Mouse (Mus musculus) adrenal gland, adult 18-20 months (tissue): Measurements from ENCODE around the gene Trabd. TPM values are rescaled to one million over a fixed set of nuclear protein-coding genes. Genes with fewer than 3 reads are reported as not detected.
A peak's percentile ranks its signal among the peaks of the same experiment; 100 is the strongest.

Experiments used
- DNase-seq, 2 experiments: peaks; one replicate each; pipeline ENCODE4 v3.0.0; 2021 to 2022; ENCODE audit warnings: low spot score in 2 of 2
- total RNA-seq, 2 experiments: library from RNA; stranded (reverse); gene quantifications; 1 replicate in 1 of 2; 2 replicates in 1 of 2; pipeline ENCODE4 v1.2.3; 2021

Trabd gene
- total RNA-seq, 2 experiments from 2014 or later, result 36.1 to 36.7 TPM

DNA sequence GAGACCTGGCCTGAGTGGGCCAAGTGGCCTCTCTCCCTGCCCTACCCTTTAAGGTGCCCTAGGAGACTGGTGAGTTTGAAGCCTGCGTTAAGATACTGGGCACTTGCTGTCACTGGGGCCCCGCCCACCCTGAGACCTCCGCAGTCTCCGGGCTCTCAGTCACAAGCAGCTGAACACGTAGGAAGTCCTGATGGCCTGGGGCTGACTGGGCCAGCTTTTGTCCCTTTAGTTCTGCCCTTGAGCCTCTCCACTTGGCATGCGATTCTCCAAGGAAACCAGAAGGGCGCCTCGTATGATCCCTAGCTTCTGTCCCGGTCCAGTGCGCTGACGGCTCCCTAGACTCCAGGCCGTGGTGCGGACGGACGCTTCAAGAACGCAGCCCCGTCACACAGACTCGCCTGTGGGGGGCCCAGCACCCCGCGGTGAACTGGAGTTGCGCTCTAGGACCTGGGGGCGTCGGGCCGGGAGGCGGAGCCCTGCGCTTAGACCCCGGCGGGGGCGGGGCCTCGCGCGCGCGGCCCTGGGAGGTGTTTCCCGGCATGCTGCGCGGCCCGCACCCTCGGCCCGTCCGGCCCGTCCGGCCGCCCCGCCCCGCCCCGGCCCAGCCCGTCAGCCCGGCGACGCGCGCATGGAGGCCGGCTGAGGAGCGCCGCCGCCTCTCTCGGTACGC is 689 bp downstream of the Trabd start:
- peak; percentile 85 to 86 for DNase-seq

DNA sequence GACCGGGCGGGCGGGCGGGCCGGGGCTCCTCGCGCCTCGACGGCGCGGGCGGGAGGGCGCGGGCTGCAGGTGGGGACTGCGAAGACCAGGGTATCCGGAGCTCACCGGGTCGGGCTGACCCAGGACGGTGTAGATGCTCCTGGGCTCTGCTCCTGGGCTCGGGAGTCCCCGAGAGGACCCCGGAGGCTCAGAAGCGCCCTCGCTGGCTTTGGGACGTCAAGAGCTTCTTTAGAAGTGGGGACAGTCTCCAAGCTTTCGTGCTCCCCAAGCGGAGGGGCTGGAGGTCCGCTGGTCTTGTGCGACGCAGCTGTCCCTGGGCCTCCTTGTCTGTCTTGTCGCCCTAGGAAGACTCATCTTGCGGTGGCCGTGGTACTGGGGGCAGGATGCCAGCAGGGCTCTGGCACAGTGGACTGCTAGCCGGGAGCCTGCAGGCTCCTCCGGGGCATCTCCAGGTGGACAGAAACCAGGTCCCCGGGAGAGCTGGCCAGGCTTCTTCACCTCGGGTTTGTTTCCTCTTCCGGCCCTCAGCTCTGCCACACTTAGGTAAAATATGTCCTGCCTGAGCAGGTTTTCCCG is 1.3 kb downstream of the Trabd start:
- DNase-seq, result peak; percentile 53 to 60

DNA sequence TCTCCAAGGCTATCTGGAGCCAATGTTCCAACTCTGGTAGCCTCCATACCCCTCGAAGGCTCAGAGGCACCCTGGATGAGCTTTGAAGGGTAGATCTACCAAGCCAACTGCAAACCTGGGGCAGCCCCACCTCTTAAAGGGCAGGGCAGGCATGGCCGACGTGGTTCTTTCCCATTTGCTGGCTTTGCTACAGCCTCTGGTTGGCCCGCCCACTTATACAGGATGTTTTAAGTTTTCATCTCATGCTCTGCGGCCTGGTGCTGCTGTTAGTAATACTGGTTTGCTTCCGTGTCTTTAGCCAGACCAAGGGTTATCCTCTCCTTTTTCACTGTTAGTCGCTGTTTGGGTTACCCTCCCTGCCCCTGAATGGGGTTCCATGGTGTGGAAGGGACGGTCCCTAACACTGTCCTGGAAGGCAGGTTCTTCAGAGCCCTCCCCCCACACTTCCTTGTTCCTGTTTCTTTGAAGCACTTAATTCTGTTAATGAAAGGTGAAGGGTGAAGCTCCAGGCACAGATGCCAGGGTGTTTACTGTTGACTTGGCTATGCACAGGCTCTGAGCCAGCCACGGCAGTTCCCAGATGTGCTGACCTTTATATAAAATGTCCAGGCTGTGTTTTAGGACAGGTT is 3.4 kb downstream of the Trabd start:
- DNase-seq, result no peak

DNA sequence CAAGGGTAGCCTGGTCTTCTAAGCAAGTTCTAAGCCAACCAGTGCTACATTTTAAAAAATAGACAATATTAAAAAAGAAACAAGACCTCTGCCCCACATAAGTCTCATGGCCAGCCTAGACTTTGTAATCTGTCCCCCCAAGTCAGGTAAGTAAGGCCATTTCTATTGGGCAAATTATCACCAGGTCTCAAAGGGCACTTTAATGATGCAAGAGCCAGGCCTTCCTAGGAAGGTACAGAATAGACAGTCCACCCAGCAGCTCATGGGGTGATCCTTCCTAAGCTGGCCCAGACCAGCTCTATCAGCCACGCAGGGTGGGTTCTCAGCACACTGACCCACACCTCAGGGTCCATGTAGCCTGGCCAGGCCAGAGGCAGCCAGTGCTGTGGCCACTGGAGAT is 9.0 kb downstream of the Trabd start:
- no peak for DNase-seq

DNA sequence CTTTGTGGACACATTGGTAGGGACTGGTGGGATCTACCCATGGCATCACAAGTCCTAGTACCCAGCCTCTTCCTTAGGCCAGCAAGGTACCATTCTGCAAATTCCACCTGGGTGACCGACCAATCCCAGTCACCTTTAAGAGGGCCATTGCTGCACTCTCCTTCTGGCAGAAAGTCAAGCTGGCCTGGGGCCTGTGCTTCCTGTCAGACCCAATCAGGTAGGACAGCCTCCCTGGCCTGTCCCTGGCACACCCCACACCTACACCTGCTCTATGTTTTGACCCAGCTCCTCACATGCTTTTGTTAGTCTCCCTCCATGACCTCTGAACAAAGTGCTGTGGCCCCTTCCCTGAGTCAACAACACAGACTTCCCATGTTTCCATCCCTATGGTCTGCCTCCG is 9.9 kb downstream of the Trabd start:
- no peak for DNase-seq

DNA sequence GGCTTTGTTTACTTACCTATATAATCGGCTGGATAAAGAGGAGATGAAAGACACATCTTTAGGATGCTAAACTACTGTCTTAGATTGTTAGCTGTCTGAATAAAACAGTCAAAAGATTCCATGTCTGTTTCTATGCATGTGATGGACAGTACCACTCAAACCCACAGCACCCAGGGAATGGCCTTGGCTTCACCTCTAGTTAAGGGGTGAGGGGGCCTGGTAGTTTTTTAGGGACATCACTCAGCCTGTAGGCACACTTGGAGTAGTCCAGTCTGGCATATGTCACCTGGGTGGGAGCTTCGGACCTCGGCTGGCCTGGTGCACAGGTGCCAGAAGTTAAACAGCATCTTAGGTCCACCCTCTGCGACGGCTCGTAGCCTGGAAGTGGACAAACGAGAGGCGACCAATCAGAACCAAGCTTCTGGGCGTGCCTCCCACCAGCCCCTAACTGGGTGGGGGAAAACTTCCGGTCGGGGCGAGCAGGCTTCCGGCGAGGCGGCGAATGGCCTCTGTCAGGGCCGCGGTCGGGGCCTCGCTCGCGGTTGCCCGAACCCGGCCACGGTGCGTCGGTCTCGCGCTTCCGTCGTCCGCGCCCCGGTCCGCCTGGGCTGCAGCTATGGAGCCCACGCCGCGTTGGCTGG is 13.8 kb downstream of the Trabd start, which contains the start of gene Selenoo:
Gene Selenoo (plus strand): TSS at position 478 of the 641 bp plus-strand sequence.
- peak; percentile 84 to 90 for DNase-seq

DNA sequence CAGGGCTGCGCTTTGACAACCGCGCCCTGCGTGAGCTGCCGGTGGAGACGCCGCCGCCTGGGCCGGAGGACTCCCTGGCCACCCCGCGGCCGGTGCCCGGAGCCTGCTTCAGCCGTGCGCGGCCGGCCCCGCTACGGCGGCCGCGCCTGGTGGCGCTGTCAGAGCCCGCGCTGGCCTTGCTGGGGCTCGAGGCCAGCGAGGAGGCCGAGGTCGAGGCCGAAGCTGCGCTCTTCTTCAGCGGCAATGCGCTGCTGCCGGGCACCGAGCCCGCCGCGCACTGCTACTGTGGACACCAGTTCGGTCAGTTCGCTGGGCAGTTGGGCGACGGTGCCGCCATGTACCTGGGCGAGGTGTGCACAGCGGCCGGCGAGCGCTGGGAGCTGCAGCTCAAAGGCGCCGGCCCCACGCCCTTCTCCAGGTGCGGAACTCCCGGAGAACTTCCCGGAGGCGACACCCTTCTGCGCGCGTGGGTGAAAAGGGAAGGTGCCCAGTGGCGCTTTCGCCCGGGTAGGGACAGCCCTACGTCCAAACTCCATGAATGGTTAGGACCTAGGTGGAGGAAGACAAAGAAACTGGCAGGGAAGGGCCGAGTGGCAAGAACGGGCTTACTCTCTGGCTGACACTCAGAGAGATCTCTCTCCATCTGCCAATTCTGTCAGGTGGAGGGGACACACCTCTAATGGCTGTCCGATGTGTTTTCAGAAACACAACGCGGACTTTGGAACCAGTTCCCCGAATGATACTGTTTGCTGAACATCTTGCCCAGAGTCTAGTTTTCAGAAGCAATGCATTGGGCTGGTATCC is 14.5 kb downstream of the Trabd start:
- DNase-seq, result peak in 1 of 2 experiments; percentile 46

DNA sequence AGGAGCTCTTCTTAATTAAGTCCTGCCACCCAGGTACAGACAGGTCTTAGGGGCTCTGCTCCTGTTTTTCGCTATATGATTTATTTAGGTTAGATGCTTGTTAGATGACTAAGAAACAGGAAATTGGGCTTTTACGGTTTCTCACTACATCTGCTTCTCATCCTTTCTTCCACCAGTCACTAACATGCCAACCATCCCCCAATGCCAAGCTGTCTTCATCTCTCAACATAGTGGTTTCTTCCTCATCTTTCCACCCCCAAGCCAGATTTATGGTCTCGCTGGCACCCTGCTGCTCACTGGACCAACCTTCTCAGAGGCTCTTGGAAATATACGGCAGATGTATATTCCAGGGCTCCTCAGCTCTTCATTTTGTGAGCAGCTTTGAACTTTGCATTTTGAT is 15.7 kb downstream of the Trabd start:
- no peak for DNase-seq

DNA sequence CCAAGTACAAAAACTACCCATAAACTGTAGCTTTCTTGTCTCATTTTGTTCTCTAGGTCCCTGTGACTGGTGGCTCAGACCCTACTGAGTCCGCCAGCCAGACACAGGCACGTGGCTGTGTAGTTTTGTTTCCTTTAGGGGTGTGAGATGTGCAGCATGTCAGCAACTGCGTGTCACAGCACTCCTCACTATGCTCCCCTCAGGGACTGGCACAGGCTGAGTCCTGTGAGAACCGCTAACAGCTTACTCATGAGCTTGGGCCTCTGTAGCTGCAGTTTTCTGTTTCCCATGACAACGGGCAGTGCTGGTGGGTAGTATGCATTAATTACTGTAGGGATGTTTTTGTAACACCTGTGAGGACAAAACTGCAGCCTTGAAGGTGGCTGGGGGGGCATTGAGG is 17.3 kb downstream of the Trabd start:
- no peak for DNase-seq

DNA sequence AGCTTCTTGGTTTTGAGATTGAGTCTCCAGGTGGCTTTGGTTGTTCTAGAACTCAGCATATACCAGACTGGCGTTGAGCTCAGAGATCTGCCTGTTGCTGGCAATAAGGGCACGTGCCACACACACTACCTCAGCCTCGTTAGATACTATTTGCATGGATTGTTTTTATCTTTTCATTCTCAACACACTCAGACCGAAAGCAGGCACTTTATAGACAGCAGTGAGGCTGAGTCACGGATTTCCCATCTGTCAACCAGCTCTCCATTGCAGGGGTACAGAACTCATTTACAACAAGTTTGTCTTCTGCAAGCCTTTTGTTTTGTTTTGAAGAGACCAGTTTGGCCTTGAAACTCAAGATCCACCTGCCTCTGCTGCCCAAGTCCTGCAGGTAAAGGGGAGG is 22.5 kb downstream of the Trabd start:
- DNase-seq, result no peak

DNA sequence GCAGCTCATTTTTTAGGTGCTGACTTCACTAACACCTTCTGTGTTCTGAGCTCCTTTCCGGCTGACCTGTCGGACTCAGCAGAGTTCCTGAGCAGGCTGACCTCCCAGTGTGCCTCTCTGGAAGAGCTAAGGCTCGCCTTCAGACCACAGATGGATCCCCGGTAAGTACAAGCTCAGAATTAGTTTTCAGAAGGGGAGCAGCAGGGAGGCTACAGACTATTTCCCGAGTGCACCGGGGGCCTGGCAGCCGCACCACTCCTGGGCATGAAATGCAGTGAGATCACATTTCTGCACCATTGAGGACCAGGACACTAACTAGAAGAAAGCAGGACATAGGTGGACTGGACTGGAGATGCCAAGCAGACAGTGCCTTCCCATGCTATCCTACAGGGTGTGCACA is 23.7 kb downstream of the Trabd start:
- no peak for DNase-seq

DNA sequence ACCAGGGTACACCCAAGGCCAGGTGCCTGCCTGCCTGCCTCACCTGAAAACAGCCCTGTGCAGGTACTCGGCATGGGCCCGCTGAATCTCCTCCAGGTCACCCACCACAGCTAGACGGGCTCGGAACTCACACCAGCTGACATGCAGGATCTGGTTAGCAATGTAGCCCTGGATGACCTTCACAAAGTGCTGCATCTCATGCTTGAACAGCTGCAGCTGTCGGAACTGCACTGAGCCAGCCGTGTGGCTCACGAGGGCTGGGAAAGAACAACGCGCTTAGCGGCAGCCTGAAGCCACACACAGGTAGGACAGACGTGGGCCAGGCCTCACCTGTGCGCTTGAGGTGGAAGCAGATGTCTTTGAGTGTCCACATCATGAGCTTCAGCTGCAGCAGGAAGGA is 25.9 kb downstream of the Trabd start:
- DNase-seq, result no peak

DNA sequence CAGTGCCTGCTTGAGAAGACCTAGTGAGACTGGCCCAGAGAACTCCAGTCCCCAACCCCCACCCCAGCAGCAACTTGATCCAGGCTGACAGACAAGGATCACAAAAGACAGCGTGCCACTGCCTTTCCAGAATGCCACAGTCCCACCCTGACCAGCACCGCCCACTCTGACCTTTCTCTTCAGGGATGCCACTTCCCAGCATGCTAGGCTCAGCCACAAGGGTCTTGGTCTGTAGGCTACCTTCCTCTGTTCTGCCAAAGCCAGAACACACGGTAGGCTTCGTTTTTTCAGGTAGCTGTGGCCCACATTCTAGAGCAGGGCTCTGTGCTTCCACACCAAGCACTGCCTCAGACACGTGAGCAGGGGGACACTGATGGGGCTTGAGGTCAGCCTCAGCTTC is 27.7 kb downstream of the Trabd start:
- DNase-seq, result no peak

DNA sequence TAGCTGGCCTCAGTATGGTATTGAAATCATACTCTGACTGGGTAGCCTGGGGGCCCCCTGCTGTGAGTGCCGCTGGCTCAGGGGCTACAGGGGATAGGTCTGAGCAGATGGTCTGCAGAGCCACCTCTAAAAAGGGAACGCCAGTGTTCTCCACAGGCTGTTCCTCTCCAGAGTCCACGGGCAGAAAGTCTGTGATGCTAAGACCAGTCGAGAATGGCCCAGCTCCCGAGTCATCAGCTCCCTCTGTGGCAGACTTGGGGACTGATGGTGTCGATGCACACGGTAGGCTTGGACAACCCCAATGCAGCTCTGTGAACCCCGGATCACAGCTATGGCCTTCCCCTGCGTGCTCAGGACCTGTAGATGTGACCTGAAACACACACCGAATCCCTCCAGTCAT is 29.0 kb downstream of the Trabd start:
- no peak for DNase-seq

DNA sequence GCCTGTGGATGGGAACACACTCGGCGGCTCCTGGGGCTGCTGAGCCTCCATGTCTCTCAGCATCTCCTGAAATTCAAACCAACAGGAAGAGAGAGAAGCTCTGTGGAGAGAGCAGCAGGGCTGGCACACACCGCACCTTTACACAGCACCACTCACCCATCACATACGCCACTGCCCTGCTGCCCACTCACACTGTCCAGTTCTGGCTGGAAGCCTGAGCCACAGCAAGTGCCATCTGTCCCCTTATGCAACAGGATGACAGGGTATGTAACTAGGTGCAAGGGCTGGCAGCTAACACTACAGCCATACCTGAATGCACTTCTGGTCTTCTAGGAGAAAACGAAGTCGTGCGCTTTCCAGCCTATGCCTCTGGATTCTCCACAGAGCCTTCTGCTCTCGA is 29.5 kb downstream of the Trabd start:
- DNase-seq, result no peak

DNA sequence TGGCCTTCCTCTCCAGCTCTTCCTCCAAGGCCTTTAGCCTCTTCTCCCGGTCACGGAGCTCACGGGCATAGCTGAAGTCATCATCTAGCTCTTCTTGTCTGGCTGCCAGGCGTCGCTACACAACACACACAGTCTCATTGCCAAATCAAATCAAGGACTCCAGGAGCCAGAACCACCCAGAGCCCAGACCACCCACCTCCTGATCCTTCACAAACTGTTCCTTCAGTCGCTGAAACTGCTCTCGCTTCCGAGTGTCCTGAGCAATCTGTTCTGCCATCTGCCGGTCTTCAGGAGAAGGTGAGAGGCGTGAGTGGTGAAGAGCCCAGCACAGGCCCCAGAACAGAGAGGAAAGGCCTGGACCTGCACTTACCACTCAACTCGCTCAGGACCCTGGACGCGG is 31.1 kb downstream of the Trabd start:
- no peak for DNase-seq

DNA sequence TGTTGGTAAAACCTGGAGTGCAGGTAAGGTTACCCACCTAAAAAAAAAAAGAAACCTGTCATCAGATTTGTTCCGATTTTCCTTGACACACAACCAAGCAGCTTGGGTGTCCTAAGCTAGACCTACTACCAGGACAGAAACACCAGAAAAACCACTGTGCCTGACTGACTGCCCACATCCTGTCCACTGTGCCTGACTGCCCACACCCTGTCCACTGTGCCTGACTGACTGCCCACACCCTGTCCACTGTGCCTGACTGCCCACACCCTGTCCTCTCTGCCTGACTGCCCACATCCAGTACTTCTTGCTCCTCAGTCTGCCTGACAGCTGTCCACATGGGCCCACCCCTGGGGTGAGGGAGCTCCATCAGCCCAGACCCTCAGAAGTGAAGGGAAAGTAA is 32.1 kb downstream of the Trabd start:
- DNase-seq, result no peak

DNA sequence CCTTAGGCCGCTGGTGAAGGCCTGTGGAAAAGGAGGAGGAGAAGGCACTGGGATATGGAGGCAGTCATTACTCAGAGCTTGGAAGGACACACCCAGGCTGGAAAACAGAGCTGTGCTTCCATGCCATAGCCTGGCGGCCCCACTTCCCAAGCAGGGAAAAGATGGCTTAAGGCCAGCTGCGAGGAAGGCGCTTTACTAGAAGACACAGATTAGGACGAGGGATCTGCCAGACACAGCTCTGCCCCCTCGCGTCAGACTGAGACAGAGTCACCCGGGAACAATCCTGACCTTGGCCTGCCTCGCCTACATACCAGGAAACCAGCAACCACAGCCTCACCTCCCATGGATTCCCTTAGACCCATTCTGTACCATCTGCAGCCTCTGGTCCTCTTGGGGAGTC is 35.2 kb downstream of the Trabd start:
- DNase-seq, result peak; percentile 40 to 51

DNA sequence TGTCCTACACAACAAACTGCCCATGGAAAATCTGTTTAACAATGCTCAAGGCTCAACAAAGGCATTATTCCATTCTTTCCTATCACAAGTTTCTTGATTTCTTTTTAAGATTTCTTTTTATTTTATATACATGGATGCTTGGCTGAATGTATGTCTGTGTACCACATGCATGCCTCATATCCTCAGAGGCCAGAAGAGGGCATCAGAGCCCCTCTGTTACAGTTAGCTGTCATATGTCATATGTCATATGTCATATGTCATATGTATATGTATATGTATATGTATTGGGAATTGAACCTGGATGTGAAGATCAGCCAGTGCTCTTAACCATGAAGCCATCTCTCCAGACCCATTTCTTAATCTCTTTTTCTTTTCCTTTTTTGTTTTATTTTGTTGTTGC is 43.1 kb downstream of the Trabd start:
- no peak for DNase-seq

DNA sequence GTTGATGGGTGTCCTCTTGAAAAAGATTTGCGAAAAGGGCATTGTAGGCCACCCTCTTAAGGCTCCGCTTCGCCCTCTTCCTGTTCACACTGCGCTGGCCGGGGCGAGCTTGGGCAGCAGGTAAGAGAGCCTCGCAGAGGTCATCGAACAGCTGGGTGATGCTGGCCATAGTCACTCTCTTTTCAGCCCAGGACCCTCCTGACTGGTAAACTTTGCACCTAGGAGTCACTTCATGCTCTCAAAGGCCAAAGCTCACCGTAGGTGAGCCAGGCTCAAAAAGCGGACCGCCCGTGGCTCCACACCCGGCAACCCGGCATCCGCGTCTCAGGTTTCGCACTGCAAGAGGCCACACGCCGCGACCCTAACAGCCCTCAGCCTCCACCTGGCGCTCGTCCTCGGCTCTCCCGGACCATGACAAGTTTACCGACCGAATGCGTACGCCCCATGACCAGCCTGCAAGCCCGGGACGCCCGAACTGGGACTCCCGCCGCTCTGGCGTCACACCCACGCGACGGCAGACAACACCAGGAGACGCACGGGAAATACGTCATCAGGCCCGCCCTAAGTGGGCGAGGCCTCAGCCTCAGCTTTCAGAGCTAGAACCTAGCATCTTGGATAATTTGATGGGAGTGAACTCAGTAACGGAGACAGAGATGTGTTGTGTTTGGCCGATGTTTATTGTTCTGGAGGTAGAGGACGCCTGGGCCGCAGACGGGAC is 47.9 kb downstream of the Trabd start, which contains the start of gene Tubgcp6:
Gene Tubgcp6 (minus strand): TSS at position 464 of the 718 bp plus-strand sequence.
- peak; percentile 96 to 97 for DNase-seq

DNA sequence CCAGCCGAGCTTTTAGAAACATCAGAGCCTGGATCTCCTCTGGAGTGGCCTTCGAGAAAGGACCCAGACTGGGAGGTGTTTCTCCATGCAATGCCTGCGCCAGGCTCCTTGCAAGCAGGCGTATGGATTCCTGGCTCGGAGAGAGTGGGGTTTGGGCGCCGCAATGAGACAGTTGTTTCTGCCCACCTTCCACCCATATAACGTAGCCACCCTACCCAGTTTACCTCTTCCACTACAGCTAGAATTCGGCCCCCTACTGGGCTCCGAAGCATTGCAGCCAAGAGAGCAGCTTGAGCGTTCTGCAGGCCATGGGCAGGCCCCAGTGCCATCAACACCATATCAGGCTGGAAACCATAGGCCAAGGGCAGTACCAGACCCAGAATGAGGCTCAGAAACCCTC is 48.7 kb downstream of the Trabd start:
- no peak for DNase-seq
